Mouse (Mus musculus): ENCODE results near the gene Asb5. TPM values are rescaled to one million over a fixed set of nuclear protein-coding genes. Genes with fewer than 3 reads are reported as not detected.

The Asb5 gene
- 6.2 and 9.5 TPM in 2 replicates for polyA plus RNA-seq (2016; fragmentation: Nextera tagmentation; extraction: Ambion mirVana)

- Histone ChIP-seq H3K27me3 (ENCODE audit: low read depth, poor library complexity, severe bottlenecking) (no peaks in the 10 kb centered on the region), H3K4me1 (peaks cover 15% of the 10 kb centered on the region), H3K27ac (peak within 1 kb of the TSS; percentile 95), H3K9me3 (replicated peaks) (no peaks in the 10 kb centered on the region), H3K36me3 (peaks cover 20% of the 10 kb centered on the region), H3K4me3 (peak within 1 kb of the TSS; percentile 88)
- DNase-seq (ENCODE audit: low spot score): peak; percentile 98
- WGBS: under 1% methylated on average over 88 of the region's 89 CpGs
These were observed at the start of gene Asb5, which contains the start of gene Spcs3 for GRCm38 (mm10) chr8:54529382-54530296. Asb5 (plus strand) TSS chr8:54529580. Spcs3 (minus strand) TSS chr8:54529998.

GRCm38 (mm10) chr8:54486555-54487273 is 42.7 kb upstream of the Asb5 start:
- whole genome bisulfite sequencing: 43% methylated on average over 19 of the region's 19 CpGs
- peak; percentile 42 for DNase-seq (ENCODE audit: low spot score)
- H3K27me3 ChIP-seq (ENCODE audit: low read depth, poor library complexity, severe bottlenecking): no peaks in the 10 kb centered on the region; the same call in 1 of the 2 replicates
- no peaks in the 10 kb centered on the region for H3K36me3 ChIP-seq
- H3K9me3 ChIP-seq (replicated peaks): no peaks in the 10 kb centered on the region
- H3K27ac ChIP-seq: peak overlapping the region; percentile 28; the same call in 1 of the 2 replicates
- H3K4me3 ChIP-seq: peak overlapping the region; percentile 29; the same call in 1 of the 2 replicates
- H3K4me1 ChIP-seq: peaks cover 14% of the 10 kb centered on the region; the same call in 1 of the 2 replicates

GRCm38 (mm10) chr8:54488437-54488836 is 40.9 kb upstream of the Asb5 start:
- Histone ChIP-seq H3K36me3 (no peaks in the 10 kb centered on the region), H3K9me3 (replicated peaks) (no peaks in the 10 kb centered on the region), H3K27me3 (ENCODE audit: low read depth, poor library complexity, severe bottlenecking) (no peaks in the 10 kb centered on the region; the same call in 1 of the 2 replicates), H3K4me3 (no peak overlapping the region), H3K4me1 (peaks cover 19% of the 10 kb centered on the region; the same call in 1 of the 2 replicates), H3K27ac (no peak overlapping the region)
- 73% methylated on average over 4 of the region's 4 CpGs for WGBS
- DNase-seq (ENCODE audit: low spot score): no peak

DNA sequence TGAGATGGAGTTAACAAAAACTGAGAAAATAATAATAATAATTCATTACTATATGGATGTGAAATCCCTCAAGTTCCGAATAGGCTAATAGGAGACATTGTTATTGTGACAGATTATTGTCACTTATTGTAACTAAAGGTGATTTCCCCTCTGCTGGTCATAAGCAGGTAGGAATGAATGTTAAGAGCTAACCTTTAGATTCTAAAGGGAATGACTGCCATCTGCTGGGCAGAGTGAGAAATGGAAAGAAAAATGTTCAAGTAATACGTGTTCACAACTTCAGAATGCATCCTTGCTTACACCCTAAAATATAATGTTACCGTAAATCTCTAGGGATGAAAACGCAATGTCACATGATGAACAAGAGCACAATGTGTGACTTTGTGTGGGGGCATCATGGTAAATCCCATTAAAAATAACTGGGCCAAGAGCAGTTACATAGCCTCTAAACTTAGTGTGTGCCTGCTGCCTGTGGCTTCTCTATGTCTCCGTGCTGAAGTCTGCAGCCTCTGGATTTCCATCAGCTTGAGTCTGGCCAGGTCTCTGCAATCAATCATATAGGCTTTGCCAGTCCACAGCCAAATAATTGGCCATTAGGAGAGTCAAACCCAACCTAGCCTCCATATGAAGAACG is 38.2 kb upstream of the Asb5 start:
- Histone ChIP-seq H3K4me3 (no peak overlapping the region), H3K9me3 (replicated peaks) (no peaks in the 10 kb centered on the region), H3K36me3 (no peaks in the 10 kb centered on the region), H3K27me3 (ENCODE audit: low read depth, poor library complexity, severe bottlenecking) (no peaks in the 10 kb centered on the region; the same call in 1 of the 2 replicates), H3K4me1 (peaks cover 19% of the 10 kb centered on the region; the same call in 1 of the 2 replicates), H3K27ac (no peak overlapping the region)
- WGBS: 15% methylated on average over 6 of the region's 6 CpGs
- peak; percentile 45 for DNase-seq (ENCODE audit: low spot score)

- Histone ChIP-seq H3K36me3 (no peaks in the 10 kb centered on the region), H3K27ac (no peak overlapping the region), H3K9me3 (replicated peaks) (no peaks in the 10 kb centered on the region), H3K4me3 (no peak overlapping the region), H3K27me3 (ENCODE audit: low read depth, poor library complexity, severe bottlenecking) (no peaks in the 10 kb centered on the region; the same call in 1 of the 2 replicates), H3K4me1 (peaks cover 13% of the 10 kb centered on the region; the same call in 1 of the 2 replicates)
- DNase-seq (ENCODE audit: low spot score): no peak
- 59% methylated on average over 4 of the region's 4 CpGs for WGBS
These were observed 37.4 kb upstream of the Asb5 start for GRCm38 (mm10) chr8:54491934-54492333.

GRCm38 (mm10) chr8:54493110-54493509 is 36.3 kb upstream of the Asb5 start:
- H3K9me3 ChIP-seq (replicated peaks): no peaks in the 10 kb centered on the region
- no peaks in the 10 kb centered on the region; the same call in 1 of the 2 replicates for H3K27me3 ChIP-seq (ENCODE audit: low read depth, poor library complexity, severe bottlenecking)
- WGBS: 17% methylated on average over 6 of the region's 6 CpGs
- DNase-seq (ENCODE audit: low spot score): peak; percentile 76
- no peak overlapping the region for H3K4me3 ChIP-seq
- peaks cover 10% of the 10 kb centered on the region; the same call in 1 of the 2 replicates for H3K4me1 ChIP-seq
- H3K36me3 ChIP-seq: no peaks in the 10 kb centered on the region
- no peak overlapping the region for H3K27ac ChIP-seq

GRCm38 (mm10) chr8:54493915-54494314 is 35.5 kb upstream of the Asb5 start:
- Histone ChIP-seq H3K9me3 (replicated peaks) (no peaks in the 10 kb centered on the region), H3K36me3 (no peaks in the 10 kb centered on the region), H3K4me1 (peaks cover 10% of the 10 kb centered on the region; the same call in 1 of the 2 replicates), H3K4me3 (no peak overlapping the region), H3K27me3 (ENCODE audit: low read depth, poor library complexity, severe bottlenecking) (no peaks in the 10 kb centered on the region; the same call in 1 of the 2 replicates), H3K27ac (no peak overlapping the region)
- WGBS: 45% methylated on average over 3 of the region's 3 CpGs
- DNase-seq (ENCODE audit: low spot score): no peak

- no peak for DNase-seq (ENCODE audit: low spot score)
- no peak overlapping the region for H3K4me3 ChIP-seq
- 85% methylated on average over 7 of the region's 7 CpGs for WGBS
- H3K27ac ChIP-seq: no peak overlapping the region
- H3K27me3 ChIP-seq (ENCODE audit: low read depth, poor library complexity, severe bottlenecking): no peaks in the 10 kb centered on the region
- H3K36me3 ChIP-seq: no peaks in the 10 kb centered on the region
- no peaks in the 10 kb centered on the region for H3K4me1 ChIP-seq
- no peaks in the 10 kb centered on the region for H3K9me3 ChIP-seq (replicated peaks)
These were observed 26.3 kb upstream of the Asb5 start for GRCm38 (mm10) chr8:54503104-54503503.

DNA sequence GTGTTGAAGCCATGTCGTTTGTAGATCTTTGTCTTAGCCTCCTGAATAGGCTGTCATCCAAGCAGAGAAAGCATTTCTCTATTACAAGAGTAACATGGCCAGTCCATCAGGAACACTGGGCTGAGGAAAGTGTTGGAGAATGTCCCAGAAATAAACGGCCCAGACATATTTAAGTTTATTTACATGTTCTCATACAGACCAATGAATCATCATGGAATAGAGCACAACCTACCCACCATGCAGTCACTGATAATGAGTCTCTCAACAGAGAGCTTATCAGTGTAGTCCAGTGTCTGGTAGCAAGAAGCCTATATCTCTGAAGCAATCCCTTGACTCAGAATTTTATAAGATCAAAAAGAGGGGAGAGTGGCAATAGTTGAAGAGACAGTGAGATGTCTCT is 24.3 kb upstream of the Asb5 start:
- no peaks in the 10 kb centered on the region for H3K36me3 ChIP-seq

DNA sequence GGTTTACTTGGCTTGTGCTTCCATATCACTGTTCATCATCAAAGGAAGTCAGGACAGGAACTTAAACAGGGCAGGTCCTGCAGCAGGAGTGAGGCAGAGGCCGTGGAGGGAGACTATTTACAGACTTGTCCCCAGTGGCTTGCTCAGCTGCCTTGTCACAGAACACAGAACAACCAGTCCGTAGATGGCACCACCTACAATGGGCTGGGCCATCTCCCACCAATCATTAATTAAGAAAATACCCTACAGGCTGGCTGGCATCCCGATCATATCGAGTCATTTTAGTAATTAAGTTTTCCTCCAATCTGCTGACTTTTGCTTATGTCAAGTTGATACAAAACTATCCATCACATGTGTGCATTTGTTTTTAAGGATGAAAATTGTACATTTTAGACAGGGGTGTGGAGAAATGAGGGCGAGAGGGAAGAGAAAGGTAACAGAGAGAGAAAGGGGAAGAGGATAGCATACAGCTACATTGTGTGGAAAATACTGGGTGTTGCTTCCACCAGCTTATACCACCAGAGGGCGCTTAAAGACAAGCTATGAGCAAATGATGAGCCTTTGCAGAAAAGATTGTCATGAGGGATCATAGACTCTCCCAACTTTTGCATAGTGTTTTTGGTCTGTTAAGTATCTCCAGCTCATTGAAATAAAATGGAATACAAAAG is 21.8 kb upstream of the Asb5 start:
- Histone ChIP-seq H3K4me1 (peaks cover 9% of the 10 kb centered on the region), H3K9me3 (replicated peaks) (no peaks in the 10 kb centered on the region), H3K36me3 (no peaks in the 10 kb centered on the region), H3K27me3 (ENCODE audit: low read depth, poor library complexity, severe bottlenecking) (no peaks in the 10 kb centered on the region), H3K27ac (no peak overlapping the region), H3K4me3 (no peak overlapping the region)
- WGBS: 35% methylated on average over 6 of the region's 6 CpGs
- DNase-seq (ENCODE audit: low spot score): peak; percentile 64

More for the DNA sequence above, 24.3 kb upstream of the Asb5 start:
- Histone ChIP-seq H3K4me3 (no peak overlapping the region), H3K9me3 (replicated peaks) (no peaks in the 10 kb centered on the region), H3K27ac (no peak overlapping the region), H3K27me3 (ENCODE audit: low read depth, poor library complexity, severe bottlenecking) (no peaks in the 10 kb centered on the region), H3K4me1 (peaks cover 9% of the 10 kb centered on the region)
- 79% methylated on average over 2 of the region's 2 CpGs for WGBS
- no peak for DNase-seq (ENCODE audit: low spot score)

GRCm38 (mm10) chr8:54508096-54508456 is 21.3 kb upstream of the Asb5 start:
- H3K36me3 ChIP-seq: no peaks in the 10 kb centered on the region
- H3K9me3 ChIP-seq (replicated peaks): no peaks in the 10 kb centered on the region
- no peak overlapping the region for H3K4me3 ChIP-seq
- peaks cover 9% of the 10 kb centered on the region for H3K4me1 ChIP-seq
- WGBS: 47% methylated on average over 1 of the region's 1 CpGs
- DNase-seq (ENCODE audit: low spot score): no peak
- no peak overlapping the region for H3K27ac ChIP-seq
- no peaks in the 10 kb centered on the region for H3K27me3 ChIP-seq (ENCODE audit: low read depth, poor library complexity, severe bottlenecking)

- Histone ChIP-seq H3K27me3 (ENCODE audit: low read depth, poor library complexity, severe bottlenecking) (no peaks in the 10 kb centered on the region), H3K9me3 (replicated peaks) (no peaks in the 10 kb centered on the region), H3K36me3 (no peaks in the 10 kb centered on the region), H3K4me1 (peaks cover 9% of the 10 kb centered on the region), H3K27ac (no peak overlapping the region), H3K4me3 (peak overlapping the region; percentile 48)
- 7% methylated on average over 10 of the region's 11 CpGs for WGBS
- no peak for DNase-seq (ENCODE audit: low spot score)
These were observed 20.6 kb upstream of the Asb5 start for GRCm38 (mm10) chr8:54508814-54509213.

Measured in limb, embryonic 10.5 days (tissue).